Mouse (Mus musculus) adrenal gland, adult (tissue): Measurements from ENCODE around the gene Plaur.

Experiments used
- DNase-seq, 2 experiments: peaks; one replicate each; pipeline ENCODE4 v3.0.0; 2022 to 2023; ENCODE audit warnings: low spot score in 1 of 2; ENCODE audit not compliant: inconsistent age in 2 of 2

The Plaur gene

GRCm38 (mm10) chr7:24462388-24463319, at the start of gene Plaur:
Gene Plaur, plus strand, starts transcription at chr7:24462484.
- DNase-seq = peak; percentile 66 to 83

- no peak for DNase-seq
These were observed 48.7 kb upstream of the Plaur start for GRCm38 (mm10) chr7:24413630-24414029.

DNA sequence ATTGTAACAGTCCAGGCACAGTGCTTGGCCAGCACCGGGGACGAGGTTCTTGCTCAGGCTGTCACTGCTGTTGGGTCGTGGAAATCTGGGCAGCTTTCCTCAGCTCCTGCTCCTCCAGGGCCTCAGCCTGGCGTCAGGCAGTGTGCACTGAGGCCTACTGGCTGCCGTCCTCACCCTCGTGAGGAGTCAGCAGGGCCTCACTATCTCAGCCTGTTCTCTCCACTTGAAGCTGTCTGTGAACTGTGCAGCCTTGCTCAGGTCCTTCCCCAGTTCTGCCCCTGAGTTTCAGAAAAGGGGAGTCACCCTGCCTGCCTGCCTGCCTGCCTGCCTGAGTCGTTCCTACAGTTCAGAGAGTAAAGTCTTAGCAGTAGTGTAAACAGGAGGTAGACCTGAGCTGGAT, 47.0 kb upstream of the Plaur start:
- no peak for DNase-seq

GRCm38 (mm10) chr7:24419579-24419978, 42.7 kb upstream of the Plaur start:
- no peak for DNase-seq

DNA sequence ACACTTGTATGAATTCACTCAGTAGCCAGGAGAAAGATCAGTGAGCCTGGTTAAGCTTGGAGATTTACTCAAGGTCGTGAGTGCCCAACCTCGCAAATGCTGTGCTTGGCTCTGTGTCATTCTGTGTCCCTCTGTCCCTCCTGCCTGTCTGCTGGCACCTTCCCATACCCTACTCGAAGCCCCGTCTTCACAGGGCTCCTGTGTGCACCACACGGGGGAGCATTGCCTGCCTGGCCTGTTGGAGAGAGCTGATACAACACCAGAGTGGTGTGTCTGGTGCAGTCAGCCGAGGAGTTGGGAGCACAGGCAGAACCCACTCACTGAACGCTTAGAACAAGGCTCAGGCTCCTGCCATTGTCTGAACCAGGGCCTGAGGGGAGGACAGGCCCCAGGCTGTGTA, 40.6 kb upstream of the Plaur start:
- DNase-seq = no peak

- DNase-seq = no peak
These were observed 40.0 kb upstream of the Plaur start for GRCm38 (mm10) chr7:24422251-24422650.

DNA sequence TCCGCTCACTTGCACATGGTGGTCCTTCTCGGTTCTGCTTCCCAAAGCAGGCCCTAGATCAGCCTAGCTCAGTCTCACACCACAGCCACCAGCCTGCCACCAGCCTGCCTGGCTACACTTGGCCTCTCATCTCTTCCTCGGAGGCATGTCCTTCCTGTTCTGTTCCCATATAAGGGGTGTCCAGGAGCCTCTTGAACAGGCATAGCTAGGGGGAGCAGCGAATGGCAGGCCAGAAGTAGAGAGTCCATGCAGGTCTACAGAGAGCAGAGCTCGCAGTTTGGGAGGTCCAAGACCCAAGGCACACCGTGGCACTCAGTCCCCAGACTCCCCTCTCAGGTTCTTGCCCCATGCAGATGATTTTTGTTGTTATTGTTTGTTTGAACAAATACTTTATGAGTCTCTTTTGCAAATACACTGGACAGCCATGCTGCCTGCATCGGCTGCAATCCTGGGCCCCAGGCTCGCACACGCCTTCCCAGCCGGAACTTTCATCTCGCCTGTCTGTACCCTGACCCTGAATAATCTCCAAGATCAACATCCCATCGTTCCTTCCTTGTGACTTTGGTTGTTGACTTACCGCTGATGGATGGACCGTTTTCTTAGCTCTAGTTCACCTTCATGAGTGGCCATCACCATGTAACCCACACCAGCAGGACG, 39.0 kb upstream of the Plaur start:
- DNase-seq = no peak

GRCm38 (mm10) chr7:24423956-24424732, 38.1 kb upstream of the Plaur start:
- DNase-seq = no peak

GRCm38 (mm10) chr7:24425919-24426318, 36.4 kb upstream of the Plaur start:
- DNase-seq = no peak

GRCm38 (mm10) chr7:24427168-24427567, 35.1 kb upstream of the Plaur start:
- no peak for DNase-seq

GRCm38 (mm10) chr7:24428725-24429124, 33.6 kb upstream of the Plaur start:
- no peak for DNase-seq

- no peak for DNase-seq
These were observed 32.7 kb upstream of the Plaur start for GRCm38 (mm10) chr7:24429413-24430112.

DNA sequence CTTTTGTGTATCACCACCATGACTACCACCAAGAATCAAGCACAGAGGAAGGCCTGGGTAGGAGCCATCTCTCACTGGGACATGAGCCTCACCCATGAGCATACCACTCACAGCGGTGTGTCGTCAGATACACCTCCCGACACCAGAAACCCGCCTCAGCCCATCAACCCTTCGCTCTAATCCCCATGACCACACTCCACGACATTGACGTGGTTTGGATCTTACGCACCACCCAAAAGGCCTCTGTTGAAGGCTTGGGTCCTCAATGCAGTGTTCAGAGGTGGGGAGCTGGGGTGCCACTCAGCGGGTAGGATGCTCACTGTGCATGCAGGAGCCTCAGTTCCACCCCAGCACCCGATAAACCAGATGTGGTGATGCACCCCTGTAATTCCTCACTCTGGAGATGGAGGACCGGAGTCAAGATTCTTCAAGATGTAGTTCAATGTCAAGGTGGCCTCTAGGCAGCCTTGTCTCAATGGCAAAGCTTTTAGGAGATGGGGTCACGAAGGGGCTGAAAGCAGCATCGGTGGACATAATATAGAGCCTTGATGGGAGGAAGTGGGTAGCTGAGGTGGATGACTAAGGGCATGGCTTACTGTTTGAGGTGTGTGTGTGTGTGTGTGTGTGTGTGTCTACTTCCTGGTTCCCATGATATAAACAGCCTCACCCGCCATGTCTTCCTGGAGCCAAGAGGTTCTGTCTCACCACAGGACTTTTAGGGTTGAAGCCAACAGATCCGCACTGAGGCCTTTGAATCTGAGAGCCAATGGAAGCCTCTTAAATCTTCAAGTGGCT, 31.5 kb upstream of the Plaur start:
- no peak for DNase-seq

GRCm38 (mm10) chr7:24431713-24432112, 30.6 kb upstream of the Plaur start:
- DNase-seq = no peak

- no peak for DNase-seq
These were observed 27.0 kb upstream of the Plaur start for GRCm38 (mm10) chr7:24435305-24435704.

GRCm38 (mm10) chr7:24437981-24438380, 24.3 kb upstream of the Plaur start:
- no peak for DNase-seq

GRCm38 (mm10) chr7:24439191-24439590, 23.1 kb upstream of the Plaur start:
- DNase-seq = no peak

DNA sequence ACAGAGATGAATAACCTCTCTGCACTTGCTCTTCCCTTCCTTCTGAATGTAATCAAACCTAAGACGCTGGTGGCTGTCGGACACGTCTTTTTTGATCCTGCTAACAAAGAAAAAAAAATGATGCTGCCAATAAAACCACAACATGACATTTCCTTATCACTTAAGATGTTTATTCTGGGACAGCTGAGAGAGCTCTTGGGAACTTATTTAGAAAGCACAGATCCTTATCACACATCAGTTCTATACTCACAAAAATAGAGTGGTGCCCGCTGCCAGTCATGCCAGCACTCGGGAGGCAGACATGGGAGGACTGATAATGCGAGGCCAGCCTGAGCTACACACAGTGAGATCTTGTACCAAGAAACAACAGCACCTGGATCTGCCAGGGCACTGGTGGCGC, 22.4 kb upstream of the Plaur start:
- DNase-seq = no peak

DNA sequence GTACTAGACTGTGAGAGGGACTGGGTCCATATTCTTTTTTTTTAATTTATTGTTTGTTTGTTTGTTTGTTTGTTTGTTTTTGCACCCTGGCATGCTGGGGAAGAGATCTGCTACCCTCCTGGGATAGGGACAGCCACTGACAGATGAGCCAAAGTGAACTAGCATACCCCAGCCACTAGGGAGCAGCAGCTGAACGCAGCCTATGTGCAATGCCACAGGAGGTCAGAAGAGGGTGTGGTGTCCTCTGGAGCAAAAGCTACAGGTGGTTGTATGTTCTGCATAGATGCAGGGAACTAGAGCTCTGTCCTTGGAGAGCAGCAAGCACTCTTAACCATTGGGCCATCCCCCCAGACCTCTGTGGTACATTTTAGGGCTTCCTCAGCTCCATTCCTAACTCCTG, 20.5 kb upstream of the Plaur start:
- DNase-seq = peak; percentile 74 to 89

DNA sequence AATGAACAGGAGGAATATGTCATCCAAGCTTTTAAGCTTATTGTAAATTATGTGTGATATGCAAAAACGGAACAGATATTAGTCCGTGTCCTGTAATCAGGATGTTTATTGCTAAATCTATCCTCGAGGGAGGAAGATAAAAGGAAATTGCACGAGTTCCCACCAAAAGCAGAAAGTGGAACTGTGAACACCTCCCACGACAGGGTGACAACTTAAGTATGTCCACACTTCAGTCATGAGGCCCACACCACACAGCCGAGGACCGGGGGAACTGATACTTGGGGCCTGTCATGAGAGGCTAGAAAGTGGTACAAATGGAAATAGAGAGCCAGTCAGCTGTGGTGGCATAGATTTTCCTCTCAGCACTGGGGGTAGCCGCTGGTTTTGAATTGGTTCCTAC, 20.0 kb upstream of the Plaur start:
- DNase-seq = no peak
